Mouse (Mus musculus) brain, embryonic 14.5 days (tissue): ENCODE results near the gene Shank1.

ENCODE experiments used
- CTCF ChIP-seq: fragments of 200-500 bp; IDR thresholded peaks from 2 replicates; pipeline ENCODE4 v1.5.1; 2012; ENCODE audit warnings: inconsistent platforms, mild to moderate bottlenecking, moderate library complexity, borderline replicate concordance; ENCODE audit not compliant: insufficient read depth, insufficient read length; ENCODE audit errors: extremely low read depth
- POLR2A ChIP-seq: fragments of 200-500 bp; IDR thresholded peaks from 2 replicates; pipeline ENCODE4 v1.6.1; 2012; ENCODE audit warnings: mild to moderate bottlenecking, inconsistent platforms, borderline replicate concordance; ENCODE audit not compliant: poor library complexity, insufficient read depth, insufficient read length, severe bottlenecking; ENCODE audit errors: extremely low read depth

DNA sequence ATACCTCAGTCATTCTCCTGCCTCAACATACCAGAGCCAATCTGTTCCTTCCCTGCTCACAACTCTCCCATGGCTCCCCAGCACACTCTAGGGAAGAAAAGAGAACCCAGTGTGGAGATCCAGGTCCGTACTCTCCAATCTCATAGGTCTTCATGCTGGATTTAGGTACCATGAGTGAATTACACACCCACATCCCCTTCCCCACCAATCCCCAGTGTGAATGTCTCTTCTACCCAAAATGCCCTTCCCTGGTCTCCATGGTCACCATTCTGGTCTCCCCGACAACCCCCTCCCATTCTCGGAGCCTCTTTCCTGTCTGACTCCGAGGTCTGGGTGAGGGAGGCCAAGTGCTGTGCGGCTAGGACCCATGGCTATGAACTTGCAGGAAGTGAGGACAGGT, 48.9 kb upstream of the Shank1 start, which contains the start of gene Gm15517:
- TF ChIP-seq POLR2A (no peak), CTCF (no peak)
